Mouse (Mus musculus): ENCODE data around the gene Wdfy1.

Wdfy1 gene

DNA sequence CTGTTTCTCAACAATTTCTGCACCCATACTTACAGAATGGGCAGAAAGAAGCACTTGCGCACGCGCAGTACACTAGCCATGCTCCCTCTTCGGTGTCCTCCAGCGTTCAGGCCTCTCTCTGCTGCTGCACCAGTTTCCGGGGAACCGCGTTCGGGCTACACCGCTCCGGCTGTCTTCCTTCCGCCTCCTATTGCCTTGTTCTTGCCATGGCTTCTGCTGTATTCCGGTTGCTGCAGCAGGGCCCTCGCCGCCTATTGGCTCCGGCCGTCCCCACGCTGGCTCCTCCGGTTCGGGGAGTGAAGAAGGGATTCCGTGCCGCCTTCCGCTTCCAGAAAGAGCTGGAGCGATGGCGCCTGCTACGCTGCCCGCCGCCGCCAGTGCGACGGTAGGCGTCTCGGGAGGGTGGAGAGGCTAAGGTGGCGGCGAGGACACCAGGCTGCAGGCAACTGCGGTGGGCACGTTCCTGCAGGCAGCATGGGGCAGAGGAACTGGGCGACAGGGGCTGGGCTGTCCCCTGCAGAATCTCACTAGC lies at the start of gene Wdfy1, which contains the start of gene Mrpl44:
TSS of gene Wdfy1 (minus strand) at position 217 of the 532 bp plus-strand sequence.
TSS of gene Mrpl44 (plus strand) at position 92 of the 532 bp plus-strand sequence.
- DNase-seq (ENCODE audit: low read depth, low spot score) = peak; percentile 97

GRCm38 (mm10) chr1:79823951-79824633 lies 48.1 kb upstream of the Wdfy1 start:
- DNase-seq (ENCODE audit: low read depth, low spot score) = no peak

- DNase-seq (ENCODE audit: low read depth, low spot score) = no peak
Observed at GRCm38 (mm10) chr1:79822806-79823525, 47.0 kb upstream of the Wdfy1 start.

GRCm38 (mm10) chr1:79819296-79819879 lies 43.4 kb upstream of the Wdfy1 start:
- DNase-seq (ENCODE audit: low read depth, low spot score) = no peak

DNA sequence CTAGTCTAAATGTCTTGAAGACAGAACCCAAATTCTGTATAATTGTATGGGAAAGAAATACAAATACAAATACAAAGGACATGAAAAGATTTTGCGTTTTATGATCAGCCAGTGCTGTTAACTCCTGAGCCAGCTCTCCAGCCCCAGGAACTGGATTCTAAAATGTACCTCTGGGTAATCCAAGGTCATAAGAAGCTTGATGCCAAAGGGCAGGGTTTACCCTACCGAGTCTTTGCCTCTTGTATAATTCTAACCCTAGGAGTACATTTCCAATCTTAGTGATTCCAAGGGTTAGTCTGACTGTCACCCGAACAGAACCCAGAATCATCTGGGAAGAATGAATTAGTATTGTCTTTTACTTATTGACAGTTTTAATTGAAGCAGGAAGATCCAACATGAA lies 39.5 kb upstream of the Wdfy1 start:
- no peak for DNase-seq (ENCODE audit: low read depth, low spot score)

DNA sequence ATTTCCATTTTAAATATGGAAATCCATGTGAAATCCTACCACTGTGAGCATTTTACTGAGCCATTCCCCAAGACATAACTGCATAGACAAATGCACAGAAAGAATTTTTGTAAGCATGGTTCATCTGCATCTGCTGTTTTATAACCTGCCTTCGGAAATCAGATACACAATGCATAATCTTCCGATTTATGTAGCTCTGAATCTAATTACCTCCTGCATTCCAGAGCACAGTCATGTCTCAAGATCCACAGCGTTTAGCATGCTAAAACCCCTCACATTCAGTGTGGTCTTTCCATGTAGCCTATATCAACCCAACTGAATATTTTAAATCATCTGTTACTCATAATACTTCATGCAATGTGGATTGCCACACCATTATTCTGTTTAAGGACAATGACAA lies 33.5 kb upstream of the Wdfy1 start:
- no peak for DNase-seq (ENCODE audit: low read depth, low spot score)

GRCm38 (mm10) chr1:79806865-79807264 lies 30.9 kb upstream of the Wdfy1 start:
- no peak for DNase-seq (ENCODE audit: low read depth, low spot score)

- DNase-seq (ENCODE audit: low read depth, low spot score) = no peak
Observed at GRCm38 (mm10) chr1:79803614-79804013, 27.7 kb upstream of the Wdfy1 start.

- DNase-seq (ENCODE audit: low read depth, low spot score) = no peak
Observed at GRCm38 (mm10) chr1:79802858-79803427, 27.0 kb upstream of the Wdfy1 start.

GRCm38 (mm10) chr1:79797084-79797483 lies 21.1 kb upstream of the Wdfy1 start:
- DNase-seq (ENCODE audit: low read depth, low spot score) = no peak

- no peak for DNase-seq (ENCODE audit: low read depth, low spot score)
Observed at GRCm38 (mm10) chr1:79786267-79786927, 10.5 kb upstream of the Wdfy1 start.

DNA sequence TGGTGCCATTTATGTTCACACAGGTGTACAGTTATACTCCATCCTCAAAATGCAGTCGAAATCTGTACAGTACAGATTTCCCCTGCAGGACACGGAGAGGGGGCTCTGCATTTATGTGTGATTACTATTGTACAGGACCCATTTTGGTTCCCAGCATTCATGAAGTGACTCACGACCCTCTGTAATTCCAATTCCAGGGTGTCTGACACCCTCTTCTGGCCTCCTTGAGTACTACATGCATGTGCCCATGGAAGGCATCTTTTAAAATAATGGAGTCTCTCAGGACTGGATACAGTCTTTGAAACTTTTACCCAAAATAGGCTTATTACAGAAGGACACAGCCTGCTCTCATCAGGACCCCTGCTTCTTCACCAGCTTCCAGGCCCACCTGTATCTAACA lies 6.5 kb upstream of the Wdfy1 start:
- DNase-seq (ENCODE audit: low read depth, low spot score) = no peak

DNA sequence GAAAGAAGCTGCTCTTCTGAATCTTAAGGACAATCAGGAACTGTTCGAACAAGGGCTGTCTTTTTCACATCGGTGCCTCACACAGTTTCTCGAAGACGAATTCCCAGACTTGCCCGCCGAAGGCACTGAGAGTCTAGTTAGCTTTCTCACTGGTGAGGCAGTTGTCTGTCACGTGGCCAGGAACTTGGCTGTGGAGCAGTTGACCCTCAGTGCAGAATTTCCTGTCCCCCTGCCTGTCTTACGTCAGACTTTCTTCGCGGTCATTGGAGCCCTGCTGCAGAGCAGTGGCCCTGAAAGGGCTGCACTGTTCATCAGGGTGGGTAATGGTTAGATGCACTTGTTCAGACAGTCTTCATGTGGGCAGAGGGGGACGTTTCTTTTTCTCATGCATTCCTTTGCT lies 2.1 kb upstream of the Wdfy1 start:
- no peak for DNase-seq (ENCODE audit: low read depth, low spot score)

- no peak for DNase-seq (ENCODE audit: low read depth, low spot score)
Observed at GRCm38 (mm10) chr1:79774164-79774780, 1.7 kb downstream of the Wdfy1 start.

DNA sequence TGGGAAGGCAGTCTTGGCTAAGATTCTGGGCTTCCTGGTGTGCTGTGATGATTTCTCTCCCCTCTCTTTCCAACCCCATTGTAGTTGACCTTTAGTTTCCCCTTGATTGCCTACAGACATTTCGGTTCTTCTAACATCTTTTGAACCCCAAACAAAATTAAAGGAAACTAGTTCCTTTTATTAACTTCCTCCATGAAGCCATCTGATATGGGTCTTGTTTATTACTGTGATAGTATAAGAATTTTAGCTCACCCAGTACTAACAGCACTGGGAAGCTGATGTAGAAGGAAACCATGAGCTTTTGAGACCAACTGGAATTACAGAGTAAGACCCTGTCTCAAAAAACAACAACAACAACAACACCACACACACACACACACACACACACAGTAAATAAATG lies 7.7 kb downstream of the Wdfy1 start:
- DNase-seq (ENCODE audit: low read depth, low spot score) = no peak

DNA sequence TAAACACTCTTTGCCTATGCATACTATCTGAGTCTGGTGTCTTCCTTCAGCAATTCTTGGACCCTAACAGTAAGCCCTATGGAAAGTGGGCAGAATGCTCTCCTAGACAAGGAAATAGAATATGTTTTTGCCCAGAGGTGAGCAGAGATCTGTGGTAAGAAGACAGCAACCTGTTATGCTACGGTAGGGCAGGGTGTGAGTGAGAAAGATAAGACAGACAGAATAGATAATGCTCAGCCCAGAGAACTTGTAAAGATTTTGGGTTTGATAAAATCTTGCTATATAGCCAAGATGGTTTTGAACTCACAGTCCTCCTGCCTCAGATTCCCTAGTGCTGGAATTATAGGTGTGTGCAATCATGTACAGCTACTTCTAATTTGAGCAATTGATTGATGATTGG lies 11.5 kb downstream of the Wdfy1 start:
- no peak for DNase-seq (ENCODE audit: low read depth, low spot score)

GRCm38 (mm10) chr1:79764031-79764430 lies 11.9 kb downstream of the Wdfy1 start:
- no peak for DNase-seq (ENCODE audit: low read depth, low spot score)

DNA sequence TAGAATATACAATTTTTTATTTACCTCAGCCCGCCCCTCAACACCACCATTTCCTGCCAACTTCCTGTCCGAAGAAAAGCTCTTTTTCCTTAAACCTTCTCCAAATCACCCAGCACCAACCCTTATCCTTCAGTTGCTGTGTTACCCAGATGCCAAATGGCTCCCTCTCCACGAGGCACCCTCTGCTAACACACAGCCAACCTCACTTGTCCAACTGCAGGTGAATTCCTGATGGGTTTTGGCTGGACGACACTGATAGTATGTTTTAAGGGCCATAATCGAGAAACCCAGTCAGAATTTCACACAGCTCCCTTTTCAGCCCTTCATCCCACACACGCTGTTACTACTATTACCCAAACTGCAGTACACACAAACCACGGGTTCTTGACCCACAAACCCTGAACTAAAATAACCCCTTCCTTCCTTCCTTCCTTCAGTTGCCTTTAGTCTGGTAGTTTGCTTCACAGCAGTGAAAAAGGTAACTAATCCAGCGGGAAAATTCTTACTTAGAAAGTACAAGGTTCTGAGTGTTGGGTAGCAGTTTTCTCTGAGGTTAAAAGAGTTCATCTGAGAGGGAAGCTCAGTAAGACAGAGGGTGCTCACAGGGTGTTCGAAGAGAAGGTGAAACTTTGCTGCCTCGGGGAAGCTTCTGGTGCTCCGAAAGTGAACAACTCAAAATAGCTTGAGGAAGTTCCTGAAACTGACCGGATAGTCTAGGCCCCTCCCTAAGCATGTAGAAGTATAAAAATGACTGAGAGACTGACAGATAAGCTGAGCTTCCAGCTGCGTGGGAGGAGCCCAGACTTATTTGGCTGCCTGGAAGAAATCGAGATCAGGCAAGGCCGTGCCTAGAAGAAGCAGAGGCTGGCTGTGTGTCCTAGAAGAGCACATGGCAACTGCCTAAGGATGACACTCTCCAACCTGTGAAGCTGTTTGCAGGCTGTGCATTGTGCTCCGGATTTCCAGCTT lies 13.4 kb downstream of the Wdfy1 start:
- DNase-seq (ENCODE audit: low read depth, low spot score) = no peak

DNA sequence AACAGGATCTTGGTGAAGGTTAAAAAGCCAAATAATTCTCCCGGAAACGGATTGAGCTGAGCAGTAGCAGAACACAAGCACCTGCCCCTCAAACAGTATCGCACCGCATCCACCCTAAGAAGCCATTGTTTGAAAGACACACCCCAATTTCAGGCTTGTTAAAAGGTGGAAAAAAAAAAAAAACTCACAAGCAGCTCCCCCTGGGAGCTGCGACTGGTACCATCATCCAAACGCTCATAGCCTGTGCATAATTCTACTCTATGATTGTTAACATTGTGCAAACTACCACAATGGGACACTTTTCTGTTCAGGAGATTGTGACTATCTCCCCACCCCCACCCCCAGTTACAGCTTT lies 14.0 kb downstream of the Wdfy1 start:
- DNase-seq (ENCODE audit: low read depth, low spot score) = no peak
